Mouse (Mus musculus): Measurements from ENCODE around the gene Zfp146. TPM values are rescaled to one million over a fixed set of nuclear protein-coding genes. Genes with fewer than 3 reads are reported as not detected.

Gene Zfp146
- polyA plus RNA-seq, 1 experiment from 2014 or later = 17.0 TPM

Other genes starting within 250 kb of the Zfp146 start
- gene Zfp74, start 215.7 kb downstream of the Zfp146 start, polyA plus RNA-seq (2016; fragmentation: Nextera tagmentation; extraction: Ambion mirVana) = 12.7 and 15.8 TPM in 2 replicates
- gene Zfp568, start 185.8 kb downstream of the Zfp146 start, polyA plus RNA-seq (2016; fragmentation: Nextera tagmentation; extraction: Ambion mirVana) = 22.8 and 23.3 TPM in 2 replicates
- 4.1 and 4.4 TPM in 2 replicates for gene Zfp14, start 118.4 kb downstream of the Zfp146 start, polyA plus RNA-seq (2016; fragmentation: Nextera tagmentation; extraction: Ambion mirVana)
- gene Zfp82, start 96.8 kb downstream of the Zfp146 start, polyA plus RNA-seq (2016; fragmentation: Nextera tagmentation; extraction: Ambion mirVana) = 6.8 and 9.2 TPM in 2 replicates
- 1.3 and 2.2 TPM in 2 replicates for gene Gm26920, start 79.3 kb downstream of the Zfp146 start, polyA plus RNA-seq (2016; fragmentation: Nextera tagmentation; extraction: Ambion mirVana)
- 14.3 and 18.5 TPM in 2 replicates for gene Zfp566, start 79.2 kb downstream of the Zfp146 start, polyA plus RNA-seq (2016; fragmentation: Nextera tagmentation; extraction: Ambion mirVana)
- gene Zfp260, start 75.0 kb downstream of the Zfp146 start, polyA plus RNA-seq (2016; fragmentation: Nextera tagmentation; extraction: Ambion mirVana) = 113 and 116 TPM in 2 replicates
- gene Zfp382, start 47.8 kb downstream of the Zfp146 start, polyA plus RNA-seq (2016; fragmentation: Nextera tagmentation; extraction: Ambion mirVana) = 10.6 and 13.0 TPM in 2 replicates
- gene Cox7a1, start 14.4 kb upstream of the Zfp146 start, polyA plus RNA-seq (2016; fragmentation: Nextera tagmentation; extraction: Ambion mirVana) = 4.1 and 7.2 TPM in 2 replicates
- gene Capns1, start 29.1 kb upstream of the Zfp146 start, polyA plus RNA-seq (2016; fragmentation: Nextera tagmentation; extraction: Ambion mirVana) = 52.1 and 55.5 TPM in 2 replicates
- 155 and 162 TPM in 2 replicates for gene Polr2i, start 62.2 kb upstream of the Zfp146 start, polyA plus RNA-seq (2016; fragmentation: Nextera tagmentation; extraction: Ambion mirVana)
- gene Tbcb, start 62.5 kb upstream of the Zfp146 start, polyA plus RNA-seq (2016; fragmentation: Nextera tagmentation; extraction: Ambion mirVana) = 274 and 283 TPM in 2 replicates
- gene Ovol3, start 66.0 kb upstream of the Zfp146 start, polyA plus RNA-seq (2016; fragmentation: Nextera tagmentation; extraction: Ambion mirVana) = not detected in 2 replicates
- gene Thap8, start 110.3 kb upstream of the Zfp146 start, polyA plus RNA-seq (2016; fragmentation: Nextera tagmentation; extraction: Ambion mirVana) = 0.32 and 0.55 TPM in 2 replicates
- 18.0 and 21.6 TPM in 2 replicates for gene Wdr62, start 110.7 kb upstream of the Zfp146 start, polyA plus RNA-seq (2016; fragmentation: Nextera tagmentation; extraction: Ambion mirVana)
- 54.9 and 76.3 TPM in 2 replicates for gene Clip3, start 122.0 kb upstream of the Zfp146 start, polyA plus RNA-seq (2016; fragmentation: Nextera tagmentation; extraction: Ambion mirVana)
- gene Alkbh6, start 139.0 kb upstream of the Zfp146 start, polyA plus RNA-seq (2016; fragmentation: Nextera tagmentation; extraction: Ambion mirVana) = 95.4 and 96.9 TPM in 2 replicates
- gene Syne4, start 145.1 kb upstream of the Zfp146 start, polyA plus RNA-seq (2016; fragmentation: Nextera tagmentation; extraction: Ambion mirVana) = 13.7 and 14.8 TPM in 2 replicates
- 2.6 and 4.6 TPM in 2 replicates for gene E130208F15Rik, start 152.0 kb upstream of the Zfp146 start, polyA plus RNA-seq (2016; fragmentation: Nextera tagmentation; extraction: Ambion mirVana)
- 19.3 and 22.5 TPM in 2 replicates for gene Sdhaf1, start 154.1 kb upstream of the Zfp146 start, polyA plus RNA-seq (2016; fragmentation: Nextera tagmentation; extraction: Ambion mirVana)
- gene Lrfn3, start 193.0 kb upstream of the Zfp146 start, polyA plus RNA-seq (2016; fragmentation: Nextera tagmentation; extraction: Ambion mirVana) = 5.4 and 6.2 TPM in 2 replicates
- gene Tyrobp, start 244.0 kb upstream of the Zfp146 start, polyA plus RNA-seq (2016; fragmentation: Nextera tagmentation; extraction: Ambion mirVana) = 15.7 and 19.6 TPM in 2 replicates

All from midbrain, embryonic 10.5 days (tissue).